Mouse (Mus musculus): ENCODE results near the gene Retn. TPM values are rescaled to one million over a fixed set of nuclear protein-coding genes. Genes with fewer than 3 reads are reported as not detected.
A peak's percentile ranks its signal among the peaks of the same experiment; 100 is the strongest.

Gene Retn
- polyA plus RNA-seq (2016; fragmentation: Nextera tagmentation; extraction: Ambion mirVana) = 0.24 and 0.39 TPM in 2 replicates

- no peak within 1 kb of the TSS for H3K27ac ChIP-seq (replicated peaks)
- no peak for DNase-seq (ENCODE audit: low spot score)
- 76% methylated on average over 3 of the region's 3 CpGs for WGBS
- peaks cover 13% of the 10 kb centered on the region for H3K4me1 ChIP-seq
- no peaks in the 10 kb centered on the region for H3K36me3 ChIP-seq (replicated peaks)
- H3K9me3 ChIP-seq = no peaks in the 10 kb centered on the region
- no peak within 1 kb of the TSS for H3K4me3 ChIP-seq
- no peaks in the 10 kb centered on the region for H3K27me3 ChIP-seq (replicated peaks; ENCODE audit: low read depth, poor library complexity, severe bottlenecking)
Measured at GRCm38 (mm10) chr8:3655526-3655925, at the start of gene Retn. Gene Retn, plus strand, starts transcription at chr8:3655770.

GRCm38 (mm10) chr8:3606593-3606992, 49.0 kb upstream of the Retn start:
- no peaks in the 10 kb centered on the region for H3K4me1 ChIP-seq
- no peaks in the 10 kb centered on the region for H3K27me3 ChIP-seq (replicated peaks; ENCODE audit: low read depth, poor library complexity, severe bottlenecking)
- 96% methylated on average over 16 of the region's 16 CpGs for WGBS
- H3K9me3 ChIP-seq = no peaks in the 10 kb centered on the region
- no peak for DNase-seq (ENCODE audit: low spot score)
- no peak overlapping the region for H3K4me3 ChIP-seq
- H3K27ac ChIP-seq (replicated peaks) = no peak overlapping the region
- peaks cover 99% of the 10 kb centered on the region for H3K36me3 ChIP-seq (replicated peaks)

GRCm38 (mm10) chr8:3607822-3608221, 47.7 kb upstream of the Retn start:
- Histone ChIP-seq H3K9me3 (no peaks in the 10 kb centered on the region), H3K27ac (replicated peaks) (no peak overlapping the region), H3K36me3 (replicated peaks) (peaks cover 99% of the 10 kb centered on the region), H3K4me3 (no peak overlapping the region), H3K4me1 (no peaks in the 10 kb centered on the region), H3K27me3 (replicated peaks; ENCODE audit: low read depth, poor library complexity, severe bottlenecking) (no peaks in the 10 kb centered on the region)
- 89% methylated on average over 7 of the region's 7 CpGs for WGBS
- DNase-seq (ENCODE audit: low spot score) = no peak

- no peaks in the 10 kb centered on the region for H3K27me3 ChIP-seq (replicated peaks; ENCODE audit: low read depth, poor library complexity, severe bottlenecking)
- 90% methylated on average over 12 of the region's 12 CpGs for WGBS
- H3K9me3 ChIP-seq = no peaks in the 10 kb centered on the region
Measured at GRCm38 (mm10) chr8:3609046-3609815, 46.3 kb upstream of the Retn start.

GRCm38 (mm10) chr8:3609816-3610150, 45.8 kb upstream of the Retn start:
- peaks cover 99% of the 10 kb centered on the region for H3K36me3 ChIP-seq (replicated peaks)
- no peak overlapping the region for H3K4me3 ChIP-seq
- no peaks in the 10 kb centered on the region for H3K4me1 ChIP-seq
- WGBS = 73% methylated on average over 6 of the region's 6 CpGs
- H3K27ac ChIP-seq (replicated peaks) = no peak overlapping the region
- H3K9me3 ChIP-seq = no peaks in the 10 kb centered on the region
- H3K27me3 ChIP-seq (replicated peaks; ENCODE audit: low read depth, poor library complexity, severe bottlenecking) = no peaks in the 10 kb centered on the region
- DNase-seq (ENCODE audit: low spot score) = no peak

More at GRCm38 (mm10) chr8:3609046-3609815, 46.3 kb upstream of the Retn start:
- DNase-seq (ENCODE audit: low spot score) = no peak
- H3K27ac ChIP-seq (replicated peaks) = no peak overlapping the region
- H3K4me3 ChIP-seq = no peak overlapping the region
- H3K36me3 ChIP-seq (replicated peaks) = peaks cover 99% of the 10 kb centered on the region
- no peaks in the 10 kb centered on the region for H3K4me1 ChIP-seq

GRCm38 (mm10) chr8:3621199-3621970, 34.2 kb upstream of the Retn start, which contains the start of the genes Xab2 and Pet100:
Gene Xab2, minus strand, starts transcription at chr8:3621316.
Gene Pet100, plus strand, starts transcription at chr8:3621548.
- Histone ChIP-seq H3K9me3 (no peaks in the 10 kb centered on the region), H3K4me1 (peaks cover 27% of the 10 kb centered on the region), H3K36me3 (replicated peaks) (peaks cover 25% of the 10 kb centered on the region), H3K27ac (replicated peaks) (peak within 1 kb of the TSS; percentile 75), H3K27me3 (replicated peaks; ENCODE audit: low read depth, poor library complexity, severe bottlenecking) (no peaks in the 10 kb centered on the region), H3K4me3 (peak within 1 kb of the TSS; percentile 97)
- WGBS = under 1% methylated on average over 37 of the region's 37 CpGs
- peak; percentile 100 for DNase-seq (ENCODE audit: low spot score)

- Histone ChIP-seq H3K4me1 (peaks cover 27% of the 10 kb centered on the region), H3K27me3 (replicated peaks; ENCODE audit: low read depth, poor library complexity, severe bottlenecking) (no peaks in the 10 kb centered on the region), H3K4me3 (peak overlapping the region; percentile 97), H3K9me3 (no peaks in the 10 kb centered on the region), H3K27ac (replicated peaks) (no peak overlapping the region), H3K36me3 (replicated peaks) (peaks cover 19% of the 10 kb centered on the region)
- no peak for DNase-seq (ENCODE audit: low spot score)
- 64% methylated on average over 8 of the region's 8 CpGs for WGBS
Measured at GRCm38 (mm10) chr8:3622119-3622518, 33.5 kb upstream of the Retn start.

- Histone ChIP-seq H3K4me1 (peaks cover 15% of the 10 kb centered on the region), H3K27ac (replicated peaks) (no peak within 1 kb of the TSS), H3K27me3 (replicated peaks; ENCODE audit: low read depth, poor library complexity, severe bottlenecking) (peaks cover 21% of the 10 kb centered on the region), H3K36me3 (replicated peaks) (no peaks in the 10 kb centered on the region), H3K9me3 (no peaks in the 10 kb centered on the region), H3K4me3 (no peak within 1 kb of the TSS)
- no peak for DNase-seq (ENCODE audit: low spot score)
- WGBS = 64% methylated on average over 1 of the region's 1 CpGs
Measured at GRCm38 (mm10) chr8:3625445-3625844, 30.1 kb upstream of the Retn start, which contains the start of gene Pcp2. Gene Pcp2, minus strand, starts transcription at chr8:3625545.

- no peak overlapping the region for H3K4me3 ChIP-seq
- H3K27ac ChIP-seq (replicated peaks) = no peak overlapping the region
- H3K4me1 ChIP-seq = peaks cover 24% of the 10 kb centered on the region
- no peak for DNase-seq (ENCODE audit: low spot score)
- WGBS = 66% methylated on average over 5 of the region's 5 CpGs
- H3K36me3 ChIP-seq (replicated peaks) = no peaks in the 10 kb centered on the region
- H3K27me3 ChIP-seq (replicated peaks; ENCODE audit: low read depth, poor library complexity, severe bottlenecking) = peaks cover 33% of the 10 kb centered on the region
- H3K9me3 ChIP-seq = no peaks in the 10 kb centered on the region
Measured at GRCm38 (mm10) chr8:3626971-3627370, 28.6 kb upstream of the Retn start.

- Histone ChIP-seq H3K36me3 (replicated peaks) (no peaks in the 10 kb centered on the region), H3K9me3 (no peaks in the 10 kb centered on the region), H3K4me1 (peaks cover 19% of the 10 kb centered on the region), H3K4me3 (no peak overlapping the region), H3K27me3 (replicated peaks; ENCODE audit: low read depth, poor library complexity, severe bottlenecking) (peaks cover 33% of the 10 kb centered on the region), H3K27ac (replicated peaks) (no peak overlapping the region)
- no peak for DNase-seq (ENCODE audit: low spot score)
- WGBS = 35% methylated on average over 5 of the region's 5 CpGs
Measured at GRCm38 (mm10) chr8:3628014-3628413, 27.6 kb upstream of the Retn start.

- Histone ChIP-seq H3K27ac (replicated peaks) (peak within 1 kb of the TSS; percentile 52), H3K4me1 (peaks cover 12% of the 10 kb centered on the region), H3K4me3 (peak within 1 kb of the TSS; percentile 66), H3K27me3 (replicated peaks; ENCODE audit: low read depth, poor library complexity, severe bottlenecking) (peaks cover 33% of the 10 kb centered on the region), H3K9me3 (no peaks in the 10 kb centered on the region), H3K36me3 (replicated peaks) (no peaks in the 10 kb centered on the region; the same call in 1 of the 2 replicates)
- peak; percentile 69 for DNase-seq (ENCODE audit: low spot score)
- WGBS = 6% methylated on average over 47 of the region's 47 CpGs
Measured at GRCm38 (mm10) chr8:3630647-3631477, 24.7 kb upstream of the Retn start, which contains the start of gene Stxbp2. Gene Stxbp2, plus strand, starts transcription at chr8:3630955.

- DNase-seq (ENCODE audit: low spot score) = no peak
Measured at GRCm38 (mm10) chr8:3631478-3631875, 24.1 kb upstream of the Retn start.

More at GRCm38 (mm10) chr8:3631478-3631875, 24.1 kb upstream of the Retn start:
- H3K36me3 ChIP-seq (replicated peaks) = peaks cover 5% of the 10 kb centered on the region
- peak overlapping the region; percentile 52 for H3K27ac ChIP-seq (replicated peaks)
- peaks cover 12% of the 10 kb centered on the region for H3K4me1 ChIP-seq
- no peaks in the 10 kb centered on the region for H3K9me3 ChIP-seq
- H3K4me3 ChIP-seq = peak overlapping the region; percentile 66
- 17% methylated on average over 8 of the region's 8 CpGs for WGBS
- H3K27me3 ChIP-seq (replicated peaks; ENCODE audit: low read depth, poor library complexity, severe bottlenecking) = peaks cover 33% of the 10 kb centered on the region

Data from embryonic facial prominence, embryonic 10.5 days (tissue).